Mouse (Mus musculus): ENCODE data around the gene Eefsec.

GRCm38 (mm10) chr6:88387836-88388724 is 58.3 kb downstream of the Eefsec start:
- TF ChIP-seq POLR2A (IDR thresholded peaks at IDR 0.05; ENCODE audit: borderline replicate concordance, extremely low read depth, insufficient read depth, insufficient read length, poor library complexity, severe bottlenecking) (no peak), CTCF (IDR thresholded peaks at IDR 0.05; ENCODE audit: borderline replicate concordance, extremely low read depth, insufficient read depth, insufficient read length) (0 out of 2 replicates have a peak, but pooled peaks have one; percentile 3)
